Comparison of ENCODE assay signal across 14 mouse cellular contexts in genomic region chr11:74756631-74757030, GRCm38 (mm10). TPM values are rescaled to one million over a fixed set of nuclear protein-coding genes. Genes with fewer than 3 reads are reported as not detected.
DNase-seq lines count a peak whose midpoint lies in the region; TF ChIP-seq lines count a peak whose summit lies in the region.
"Had no signal": no experiment of that assay in that cellular context is flagged by ENCODE, and none has a peak within 500 bp of the region (broad histone marks: within the 10 kb centered on the region; RNA-seq: fewer than 3 reads in every experiment).

No protein-coding gene starts in this region.

- no peak for TF ChIP-seq POLR2A in testis, adult 2 months (IDR thresholded peaks at IDR 0.05; ENCODE audit: control insufficient read depth, low read depth, low read length)

- H3K27me3 ChIP-seq in testis, adult 2 months (ENCODE audit: control insufficient read depth, insufficient read depth, low read length): no peaks in the 10 kb centered on the region
- H3K27me3 ChIP-seq: lung, embryonic 15.5 days; neural tube, embryonic 13.5 days had no signal

- intact Hi-C loops in heart, postnatal 36 days (cut with DNase I): no loop called here

- DNase-seq in testis, postnatal 10 days (ENCODE audit: low spot score): no peak
- DNase-seq in heart, postnatal 36 days: peak; percentile 28 to 32
- peak; percentile 89 for DNase-seq in lung, adult 18-20 months
- no peak for DNase-seq in cerebellum, postnatal 4 days (ENCODE audit: low spot score in 2 of 2)
- no peak for DNase-seq in thymus, postnatal 0 days (ENCODE audit: low spot score)
- DNase-seq in adrenal gland, postnatal 4 days (ENCODE audit: low spot score in 2 of 2): no peak
- no peak for DNase-seq in frontal cortex, postnatal 25 days (ENCODE audit: low spot score in 2 of 2)
- DNase-seq: adrenal gland, adult 2 months; thymus, postnatal 36 days had no signal

- H3K4me3 ChIP-seq in testis, adult 2 months (ENCODE audit: control insufficient read depth, low read depth, low read length): no peak overlapping the region
- H3K4me3 ChIP-seq: erythroblast, embryonic 14.5 days; limb, embryonic 10.5 days; lung, embryonic 15.5 days; neural tube, embryonic 13.5 days had no signal

- no peaks in the 10 kb centered on the region for H3K36me3 ChIP-seq in testis, adult 2 months (ENCODE audit: control insufficient read depth, insufficient read depth, low read length)
- H3K36me3 ChIP-seq: limb, embryonic 10.5 days; lung, embryonic 15.5 days; neural tube, embryonic 13.5 days had no signal

- H3K4me1 ChIP-seq in testis, adult 2 months (ENCODE audit: control insufficient read depth, insufficient read depth, low read length): no peaks in the 10 kb centered on the region; the same call in 1 of the 2 replicates
- H3K4me1 ChIP-seq: lung, embryonic 15.5 days had no signal

- no peak for TF ChIP-seq CTCF in testis, adult 2 months (IDR thresholded peaks at IDR 0.05; ENCODE audit: control insufficient read depth, insufficient read depth, insufficient replicate concordance, low read depth, low read length)

- peak overlapping the region; percentile 26; the same call in 1 of the 2 replicates for H3K27ac ChIP-seq in testis, adult 2 months (ENCODE audit: control insufficient read depth, insufficient read depth, low read depth, low read length)
- H3K27ac ChIP-seq: limb, embryonic 10.5 days; lung, embryonic 15.5 days; neural tube, embryonic 13.5 days had no signal

RNA-seq across cellular contexts. Expression of gene Mettl16, which starts 14.0 kb away (rescaled TPM):
- 5.3 and 6.4 TPM in 2 replicates for polyA plus RNA-seq in testis, adult 2 months (2012; rRNA removed)
- total RNA-seq in heart, postnatal 36 days (2021): 10 to 100 TPM; 13.0 to 13.8 TPM
- polyA plus RNA-seq in thymus, postnatal 0 days (2015; fragmentation: Nextera tagmentation; extraction: Ambion mirVana): 30.3 and 34.3 TPM in 2 replicates
- 10 to 100 TPM; 19.0 to 19.9 TPM for total RNA-seq in adrenal gland, postnatal 4 days (2021)

RNA-seq across cellular contexts. Expression of gene Pafah1b1, which starts 32.2 kb away (rescaled TPM):
- polyA plus RNA-seq in testis, adult 2 months (2012; rRNA removed): 39.3 and 53.4 TPM in 2 replicates
- 100 to 1,000 TPM; 201 to 204 TPM for total RNA-seq in heart, postnatal 36 days (2021)
- 91.7 and 110 TPM in 2 replicates for polyA plus RNA-seq in thymus, postnatal 0 days (2015; fragmentation: Nextera tagmentation; extraction: Ambion mirVana)
- total RNA-seq in adrenal gland, postnatal 4 days (2021): 100 to 1,000 TPM; 165 to 177 TPM

Comparison
In these comparisons a context has a peak if more than half of its experiments do, and no peak if none do; other contexts are left out.
1. DNase-seq: peak in heart, postnatal 36 days (2 of 2) and lung, adult 18-20 months (2 of 2); none in testis, postnatal 10 days (single experiment), cerebellum, postnatal 4 days (0 of 2), thymus, postnatal 0 days (single experiment), adrenal gland, postnatal 4 days (0 of 2) and frontal cortex, postnatal 25 days (0 of 2).